Comparison of ENCODE assay signal across 11 mouse cellular contexts in genomic region chr19:26891306-26891964, GRCm38 (mm10). TPM values are rescaled to one million over a fixed set of nuclear protein-coding genes. Genes with fewer than 3 reads are reported as not detected.
DNase-seq lines count a peak whose midpoint lies in the region; ATAC-seq lines count a peak whose summit lies in the region.
"Had no signal": no experiment of that assay in that cellular context is flagged by ENCODE, and none has a peak within 500 bp of the region (broad histone marks: within the 10 kb centered on the region; RNA-seq: fewer than 3 reads in every experiment).

No protein-coding gene starts in this region.

- intact Hi-C loops in left cerebral cortex, postnatal 14 days (cut with DNase I), result loop anchor here (5.0 kb wide), 1 partner anchor 536 kb away; the partner anchor contains the start of gene Pum3
- intact Hi-C loops in left cerebral cortex, postnatal 4 days (cut with DNase I), result no loop called here

- H3K4me3 ChIP-seq in kidney, embryonic 14.5 days (ENCODE audit: low read length), result no peak overlapping the region
- no peak overlapping the region for H3K4me3 ChIP-seq in midbrain, embryonic 14.5 days (replicated peaks; ENCODE audit: low read depth, low read length)
- H3K4me3 ChIP-seq: erythroblast, embryonic 14.5 days; limb, embryonic 12.5 days had no signal

- H3K27ac ChIP-seq in kidney, embryonic 14.5 days (ENCODE audit: low read depth, low read length), result peak overlapping the region; percentile 30; the same call in 1 of the 2 replicates
- no peak overlapping the region for H3K27ac ChIP-seq in midbrain, embryonic 14.5 days (replicated peaks; ENCODE audit: low read depth, low read length)
- H3K27ac ChIP-seq: limb, embryonic 12.5 days had no signal

- H3K4me2 ChIP-seq in kidney, embryonic 14.5 days (replicated peaks; ENCODE audit: low read depth, low read length), result no peak overlapping the region
- H3K4me2 ChIP-seq in midbrain, embryonic 14.5 days (ENCODE audit: low read length), result no peak overlapping the region
- H3K4me2 ChIP-seq: limb, embryonic 12.5 days had no signal

- H3K36me3 ChIP-seq in kidney, embryonic 14.5 days (ENCODE audit: control insufficient read depth, insufficient read depth, low read length), result no peaks in the 10 kb centered on the region
- H3K36me3 ChIP-seq in midbrain, embryonic 14.5 days (ENCODE audit: control insufficient read depth, insufficient read depth, low read length), result no peaks in the 10 kb centered on the region
- H3K36me3 ChIP-seq: limb, embryonic 12.5 days had no signal

- H3K27me3 ChIP-seq in kidney, embryonic 14.5 days (ENCODE audit: control insufficient read depth, insufficient read depth, low read length), result no peaks in the 10 kb centered on the region
- H3K27me3 ChIP-seq in midbrain, embryonic 14.5 days (ENCODE audit: control insufficient read depth, insufficient read depth, low read length), result no peaks in the 10 kb centered on the region
- H3K27me3 ChIP-seq: limb, embryonic 12.5 days had no signal

- no peak for ATAC-seq in kidney, embryonic 14.5 days (ENCODE audit: low FRiP score, low TSS enrichment)
- ATAC-seq in midbrain, embryonic 14.5 days (ENCODE audit: low FRiP score, low TSS enrichment), result no peak

- no peak overlapping the region for H3K9ac ChIP-seq in kidney, embryonic 14.5 days (ENCODE audit: low read depth, low read length)
- no peak overlapping the region for H3K9ac ChIP-seq in midbrain, embryonic 14.5 days (replicated peaks; ENCODE audit: low read length)
- H3K9ac ChIP-seq: limb, embryonic 12.5 days had no signal

- H3K9me3 ChIP-seq in kidney, embryonic 14.5 days (ENCODE audit: control insufficient read depth, low read length), result no peaks in the 10 kb centered on the region
- no peaks in the 10 kb centered on the region for H3K9me3 ChIP-seq in midbrain, embryonic 14.5 days (ENCODE audit: control insufficient read depth, low read length)
- H3K9me3 ChIP-seq: limb, embryonic 12.5 days had no signal

- WGBS in kidney, embryonic 14.5 days, result 69% methylated on average over 9 of the region's 9 CpGs
- 86% methylated on average over 9 of the region's 9 CpGs for WGBS in midbrain, embryonic 14.5 days

- no peaks in the 10 kb centered on the region for H3K4me1 ChIP-seq in kidney, embryonic 14.5 days (ENCODE audit: control insufficient read depth, insufficient read depth, low read length)
- H3K4me1 ChIP-seq in midbrain, embryonic 14.5 days (ENCODE audit: control insufficient read depth, insufficient read depth, low read length), result no peaks in the 10 kb centered on the region
- H3K4me1 ChIP-seq: limb, embryonic 12.5 days had no signal

- DNase-seq in left cerebral cortex, postnatal 14 days (ENCODE audit: low spot score in 2 of 2), result peak; percentile 32 to 80
- DNase-seq in left cerebral cortex, postnatal 4 days, result no peak
- DNase-seq in frontal cortex, postnatal 36 days (ENCODE audit: low spot score in 2 of 2), result peak; percentile 44 to 59
- peak; percentile 56 to 58 for DNase-seq in right cerebral cortex, postnatal 10 days (ENCODE audit: low spot score in 2 of 2)
- DNase-seq in cerebellum, adult 9-11 months, result no peak
- no peak for DNase-seq in embryo, embryonic 9.5 days (ENCODE audit: extremely low spot score)
- no peak for DNase-seq in midbrain, embryonic 14.5 days

RNA-seq across cellular contexts. Expression of gene Gm815, which starts 5.8 kb away (rescaled TPM):
- not detected for total RNA-seq in left cerebral cortex, postnatal 14 days (2021)
- total RNA-seq in left cerebral cortex, postnatal 4 days (2021), result not detected
- polyA plus RNA-seq in kidney, embryonic 14.5 days (2014; fragmentation: Nextera tagmentation; extraction: Ambion mirVana), result not detected in 2 replicates
- not detected in 2 replicates for polyA plus RNA-seq in midbrain, embryonic 14.5 days (2014; fragmentation: Nextera tagmentation; extraction: Ambion mirVana)
- total RNA-seq: neutrophil, adult 5-6 weeks had no signal
- polyA plus RNA-seq: erythroblast, embryonic 14.5 days; limb, embryonic 12.5 days had no signal

Comparison
In these comparisons a context has a peak if more than half of its experiments do, and no peak if none do; other contexts are left out.
1. DNase-seq: peak in left cerebral cortex, postnatal 14 days (2 of 2), frontal cortex, postnatal 36 days (2 of 2) and right cerebral cortex, postnatal 10 days (2 of 2); none in left cerebral cortex, postnatal 4 days (single experiment), cerebellum, adult 9-11 months (single experiment), embryo, embryonic 9.5 days (single experiment) and midbrain, embryonic 14.5 days (single experiment).